In genomic region chr16:17529981-17530586, GRCm38 (mm10) we compare ENCODE assay signal across 1 mouse cellular context.
TF ChIP-seq lines count a peak whose summit lies in the region.

No protein-coding gene starts in this region.

TF ChIP-seq in CH12.LX, 34 proteins besides CTCF, POLR2A, EP300 and RAD21:
- TF ChIP-seq CHD2 (IDR thresholded peaks at IDR 0.05; ENCODE audit: low read length) (no peak), UBTF (IDR thresholded peaks at IDR 0.05; ENCODE audit: low read depth, low read length) (0 out of 2 replicates have a peak, but pooled peaks have one; percentile 3)
